Mouse (Mus musculus) frontal cortex, postnatal 10 days (tissue): ENCODE data around the gene Pklr.
A peak's percentile ranks its signal among the peaks of the same experiment; 100 is the strongest.

ENCODE experiments used
- DNase-seq, 2 experiments: peaks; one replicate each; pipeline ENCODE4 v3.0.0; 2022; ENCODE audit warnings: low spot score in 2 of 2, mixed read lengths in 1 of 2

Gene Pklr

DNA sequence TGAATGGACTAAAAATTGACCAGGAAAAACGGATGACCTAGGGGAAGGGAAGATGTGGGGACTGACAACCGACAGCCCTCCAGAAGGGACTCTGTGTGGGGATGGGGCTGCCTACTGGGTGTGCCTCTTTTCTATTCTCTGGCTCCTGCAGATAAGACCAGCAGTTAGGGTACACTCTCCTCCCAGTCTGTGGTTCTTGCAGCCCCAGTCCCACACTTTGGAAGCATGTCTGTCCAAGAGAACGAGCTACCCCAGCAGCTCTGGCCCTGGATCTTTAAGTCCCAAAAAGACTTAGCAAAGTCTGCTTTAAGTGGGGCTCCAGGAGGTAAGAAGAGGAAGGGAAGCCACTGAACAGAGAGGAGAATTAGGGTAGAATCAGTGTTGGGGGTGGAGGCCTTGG is at the start of gene Pklr:
Pklr (plus strand) TSS at position 185 of the 400 bp plus-strand sequence.
- no peak for DNase-seq

- peak; percentile 68 to 69 for DNase-seq
These were observed 48.4 kb upstream of the Pklr start for GRCm38 (mm10) chr3:89087338-89088110.

GRCm38 (mm10) chr3:89088974-89089373 is 47.0 kb upstream of the Pklr start:
- peak in 1 of 2 experiments; percentile 41 for DNase-seq

DNA sequence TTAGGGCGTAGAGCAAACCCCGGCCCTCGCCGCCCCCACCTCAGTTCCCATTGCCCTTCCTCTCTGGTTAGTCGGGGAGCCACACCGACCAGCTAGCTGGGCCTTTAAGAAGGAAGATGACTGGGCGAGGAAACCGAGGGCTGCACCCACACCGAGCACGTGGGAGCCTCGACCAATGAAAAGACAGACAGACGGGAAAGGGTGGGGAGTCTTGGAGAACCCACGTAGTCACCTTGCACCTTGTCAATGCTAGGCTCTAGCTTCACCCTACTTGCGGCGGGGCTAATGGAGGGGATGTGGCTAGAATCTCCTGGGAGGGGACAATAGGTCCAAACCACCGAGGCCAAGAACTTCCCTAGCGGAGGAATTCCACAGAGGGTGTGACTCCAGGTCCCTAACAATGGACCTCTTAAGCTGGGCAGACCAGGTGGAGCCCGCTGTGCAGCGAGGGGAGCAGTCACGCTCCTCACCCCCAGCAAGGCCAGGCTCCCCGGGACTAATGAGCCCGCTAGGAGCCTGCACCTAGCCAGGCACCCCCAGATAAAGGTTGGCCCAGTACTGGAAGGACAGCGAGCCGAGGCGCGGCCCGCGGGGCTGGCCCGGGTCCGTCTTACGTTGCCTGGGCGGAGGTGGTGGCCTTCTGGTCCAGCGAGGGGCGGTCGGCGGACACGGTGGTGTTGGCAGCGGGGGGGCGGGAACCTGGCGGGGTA is 45.9 kb upstream of the Pklr start:
- DNase-seq, result peak; percentile 80 to 83

GRCm38 (mm10) chr3:89090694-89091655 is 45.0 kb upstream of the Pklr start:
- DNase-seq, result peak; percentile 70 to 84

- DNase-seq, result no peak
These were observed 44.0 kb upstream of the Pklr start for GRCm38 (mm10) chr3:89091811-89092508.

DNA sequence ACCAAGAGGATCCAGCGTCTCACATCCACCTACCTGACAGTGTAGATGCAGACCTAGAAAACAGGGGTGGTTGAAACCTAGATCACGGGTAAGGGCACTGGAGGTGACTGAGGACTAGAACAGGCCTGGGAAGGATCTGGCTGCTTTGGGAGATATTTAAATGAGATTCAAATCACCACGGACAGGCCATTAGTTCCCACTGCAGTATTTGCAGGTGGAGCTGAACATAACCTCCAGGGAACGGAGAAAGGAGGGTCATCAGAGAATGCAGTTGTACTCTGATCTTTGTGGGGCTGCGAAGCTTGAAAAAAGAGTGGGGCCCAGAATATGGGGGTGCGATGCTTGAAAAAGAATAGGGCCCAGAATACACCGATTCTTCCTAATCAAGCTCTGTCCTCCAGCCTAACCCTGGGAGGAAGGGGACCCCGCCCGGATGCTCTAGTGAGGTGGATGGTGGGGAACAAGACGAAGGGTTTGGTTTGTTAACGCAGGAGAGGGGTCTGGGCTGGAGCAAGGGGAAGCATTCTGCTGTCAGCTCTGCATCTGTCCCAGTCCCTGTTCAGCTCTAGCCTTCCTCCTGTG is 43.3 kb upstream of the Pklr start:
- no peak for DNase-seq

- peak; percentile 89 to 92 for DNase-seq
These were observed 42.8 kb upstream of the Pklr start, which contains the start of gene Rusc1 for GRCm38 (mm10) chr3:89093175-89093574. TSS of gene Rusc1 (minus strand) at chr3:89093311.

GRCm38 (mm10) chr3:89094021-89094420 is 41.9 kb upstream of the Pklr start:
- no peak for DNase-seq

- DNase-seq, result peak in 1 of 2 experiments; percentile 54
These were observed 35.1 kb upstream of the Pklr start, which contains the start of gene Gm43738 for GRCm38 (mm10) chr3:89100811-89101210. TSS of gene Gm43738 (minus strand) at chr3:89101099.

- DNase-seq, result peak in 1 of 2 experiments; percentile 47
These were observed 34.5 kb upstream of the Pklr start for GRCm38 (mm10) chr3:89101459-89101811.

DNA sequence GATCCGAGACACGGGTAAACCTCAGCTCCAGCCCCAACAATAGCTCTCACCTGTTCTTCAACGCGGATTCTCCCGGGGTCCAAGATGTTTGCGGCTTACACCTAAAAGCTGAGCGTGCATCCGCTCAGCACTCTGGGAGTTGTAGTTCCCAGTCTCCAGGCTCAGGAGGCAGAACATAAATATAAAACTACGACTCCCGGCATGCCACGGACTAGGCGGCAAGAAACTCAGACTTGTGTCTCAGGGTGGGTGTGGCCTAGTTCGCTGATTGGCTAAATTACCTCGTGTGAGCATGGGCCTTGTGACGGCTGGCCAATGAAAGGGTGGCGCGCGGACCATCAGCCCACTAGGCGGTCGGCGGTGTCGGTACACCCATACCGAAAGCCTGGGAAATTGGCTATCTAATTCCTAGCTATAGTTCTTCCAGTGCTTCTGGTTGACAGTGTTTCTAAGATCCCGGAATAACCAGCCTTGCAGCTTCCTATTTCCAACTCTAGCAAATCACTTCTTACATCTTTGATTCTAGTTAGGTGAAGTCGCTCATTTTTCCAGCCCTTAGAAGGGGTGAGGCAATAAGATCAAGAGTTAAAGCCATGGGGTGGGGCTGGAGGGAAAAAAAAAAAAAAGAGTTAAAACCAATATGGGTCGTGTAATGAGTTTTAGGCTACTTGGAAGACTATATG is 34.0 kb upstream of the Pklr start, which contains the start of gene Fdps:
Fdps (minus strand) TSS at position 148 of the 683 bp plus-strand sequence.
- peak; percentile 96 to 98 for DNase-seq

DNA sequence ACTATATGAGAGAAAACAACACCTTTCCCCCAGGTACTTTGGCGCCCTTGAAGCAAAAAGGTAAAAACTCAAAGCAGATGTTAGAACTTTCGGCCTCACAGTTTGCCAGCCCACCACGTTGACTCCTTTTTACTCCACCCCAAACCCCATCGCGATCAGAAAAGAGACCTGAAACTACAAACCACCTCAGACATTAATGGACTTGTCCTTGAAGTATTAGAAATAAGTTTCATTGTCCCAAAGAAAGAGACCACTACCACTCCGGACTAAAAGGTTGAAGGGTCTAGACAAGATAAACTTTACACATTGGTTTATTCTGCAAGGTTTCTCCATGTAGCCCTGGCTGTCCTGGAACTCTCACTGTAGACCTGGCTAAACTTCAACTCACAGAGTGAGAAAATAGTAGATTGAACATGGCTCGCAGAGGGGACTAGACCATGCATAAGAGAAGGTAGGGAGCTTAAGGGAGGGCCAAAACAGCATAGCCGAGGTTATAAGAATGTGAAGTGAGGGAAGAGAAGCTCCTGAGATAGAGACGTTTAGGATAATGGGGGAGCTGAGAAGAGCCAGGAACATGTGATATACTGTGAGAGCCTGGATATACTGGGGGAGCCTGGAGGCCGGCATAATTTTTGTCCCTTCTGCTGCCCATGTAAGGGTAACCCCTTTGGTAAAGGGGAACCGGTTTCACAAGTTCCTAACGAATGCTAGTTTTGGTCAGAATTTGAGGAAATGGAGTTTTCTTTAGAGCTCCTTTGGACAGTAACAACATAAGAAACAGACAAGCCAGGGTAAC is 33.2 kb upstream of the Pklr start:
- DNase-seq, result no peak

- no peak for DNase-seq
These were observed 32.7 kb upstream of the Pklr start for GRCm38 (mm10) chr3:89103291-89103595.

GRCm38 (mm10) chr3:89106881-89107280 is 29.1 kb upstream of the Pklr start:
- DNase-seq, result no peak

DNA sequence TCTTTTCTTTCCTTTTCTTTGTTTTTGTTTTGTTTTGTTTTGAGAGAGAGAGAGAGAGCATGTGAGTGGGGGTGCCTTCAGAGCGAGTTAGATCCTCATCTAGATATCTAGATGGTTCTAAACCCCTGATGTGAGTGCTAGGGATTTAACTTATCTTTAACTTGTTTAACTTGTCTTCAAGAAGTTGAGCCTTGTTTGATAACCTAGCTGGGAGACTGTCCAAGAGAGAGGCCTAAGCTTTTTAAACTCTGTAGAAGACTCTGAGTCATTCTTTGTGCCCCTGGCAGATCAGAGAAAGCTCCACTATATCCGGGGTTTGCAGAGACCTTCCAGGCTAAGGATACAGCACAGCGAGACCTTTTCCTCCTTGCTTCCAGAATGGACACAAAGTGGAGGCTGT is 28.4 kb upstream of the Pklr start:
- DNase-seq, result no peak

DNA sequence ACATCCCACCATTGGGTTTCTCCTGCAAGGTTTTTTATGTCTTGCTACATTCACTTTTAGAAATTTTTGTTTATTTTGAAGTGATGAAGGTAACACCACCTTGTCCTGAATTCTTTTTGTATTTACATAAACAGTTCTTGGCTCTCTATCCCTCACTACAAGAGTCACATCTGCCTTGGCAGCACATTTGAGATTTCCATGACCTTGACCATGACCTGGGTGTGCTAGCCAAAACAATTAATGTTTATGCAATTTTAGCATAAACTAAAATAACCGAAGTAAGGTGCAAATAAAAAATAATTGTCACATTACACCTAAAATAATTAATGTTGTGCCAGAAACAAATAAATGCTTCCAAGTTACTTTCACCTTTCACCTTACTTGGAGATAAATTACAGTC is 27.8 kb upstream of the Pklr start:
- DNase-seq, result no peak

GRCm38 (mm10) chr3:89113058-89113457 is 22.9 kb upstream of the Pklr start:
- DNase-seq, result no peak

DNA sequence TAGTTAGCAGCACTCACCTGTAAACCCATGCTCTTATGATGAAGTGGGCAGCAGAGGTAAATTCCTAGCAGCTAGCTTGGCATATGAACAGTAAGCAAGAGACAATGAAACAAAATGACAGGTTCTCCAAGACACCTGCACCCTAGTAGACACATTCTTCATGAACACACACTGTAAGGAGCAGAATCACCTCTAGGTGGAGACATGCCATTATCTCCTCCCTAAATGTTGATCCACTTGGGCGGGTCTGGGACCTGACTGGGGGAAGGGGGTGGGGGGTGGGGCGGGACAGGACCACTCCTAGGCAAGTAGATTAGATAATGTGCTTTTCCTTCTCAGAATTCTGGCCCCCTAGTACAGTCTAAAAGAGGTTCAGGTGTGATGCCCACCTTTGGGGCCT is 20.4 kb upstream of the Pklr start:
- no peak for DNase-seq

DNA sequence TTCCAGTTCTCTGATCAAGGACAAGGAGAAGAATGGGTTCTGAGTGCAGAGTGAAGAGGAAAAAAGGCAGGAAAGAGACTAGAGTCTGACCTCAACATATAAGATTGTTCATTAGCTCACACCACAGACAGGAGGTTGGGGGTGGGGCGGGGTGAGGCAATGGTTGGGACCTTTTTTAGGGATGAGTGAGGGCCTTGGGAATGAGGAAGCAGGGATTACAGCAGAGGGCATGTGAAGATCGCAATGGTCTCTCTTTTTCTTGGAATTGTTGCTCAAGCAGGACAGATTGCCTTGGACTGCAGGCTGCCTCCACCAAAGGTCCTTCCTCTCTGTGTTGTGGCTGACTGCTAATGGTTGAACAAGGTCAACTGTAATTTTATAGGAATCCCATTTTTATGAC is 12.6 kb upstream of the Pklr start:
- DNase-seq, result no peak
